Mouse (Mus musculus) MEL-GATA-1-ER (cell line): Measurements from ENCODE around the gene Tmem151a.

Experiments used
- DNase-seq: peaks from one replicate; pipeline ENCODE4 v3.0.0-alpha.2; 2012; ENCODE audit warnings: low read depth; ENCODE audit errors: extremely low read depth

Tmem151a gene

DNA sequence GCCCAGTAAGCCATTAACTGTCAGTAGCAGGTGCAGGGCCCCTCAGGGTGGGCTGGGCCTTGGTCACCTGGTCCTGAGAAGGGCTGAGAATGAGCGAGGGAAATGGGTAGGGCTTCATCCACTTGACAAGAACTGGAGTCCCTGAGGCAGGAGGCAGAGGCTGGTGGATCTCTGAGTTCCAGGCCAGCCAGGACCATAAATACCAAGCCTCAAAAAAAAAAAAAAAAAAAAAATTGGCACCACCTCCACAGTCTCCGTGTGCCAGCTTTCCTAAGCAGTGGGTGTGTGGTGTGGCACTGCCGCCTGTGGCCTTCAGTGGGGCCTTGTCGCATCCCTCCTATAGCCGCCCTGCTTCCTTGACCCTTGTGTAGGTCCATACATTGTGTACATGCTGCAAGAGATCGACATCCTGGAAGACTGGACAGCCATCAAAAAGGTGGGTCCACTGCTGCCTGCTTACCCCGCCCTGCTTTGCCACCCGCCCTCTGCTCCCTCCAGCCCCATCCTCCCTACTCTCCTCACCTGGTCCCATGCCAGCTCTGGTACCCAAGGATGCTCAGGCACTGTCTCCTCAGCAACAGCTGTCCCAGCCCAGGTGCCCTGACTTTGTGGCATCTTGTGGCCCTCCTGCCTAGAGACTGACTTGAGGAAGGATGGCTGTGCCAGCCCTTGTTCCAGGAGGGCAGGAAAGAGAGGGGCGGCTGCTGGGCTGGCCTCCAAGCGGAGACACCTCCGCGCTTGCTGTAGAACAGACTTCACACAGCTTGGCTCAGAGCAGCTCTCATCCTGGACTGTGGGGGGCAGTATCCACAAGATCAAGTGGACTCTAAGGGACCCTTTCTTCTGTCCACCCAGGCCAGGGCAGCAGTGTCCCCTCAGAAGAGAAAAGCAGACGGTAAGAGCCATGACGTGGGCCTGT, 36.9 kb downstream of the Tmem151a start:
- no peak for DNase-seq

- no peak for DNase-seq
These were observed 39.8 kb downstream of the Tmem151a start for GRCm38 (mm10) chr19:5045531-5045930.

- DNase-seq = peak; percentile 33
These were observed 43.7 kb downstream of the Tmem151a start for GRCm38 (mm10) chr19:5041588-5041987.

DNA sequence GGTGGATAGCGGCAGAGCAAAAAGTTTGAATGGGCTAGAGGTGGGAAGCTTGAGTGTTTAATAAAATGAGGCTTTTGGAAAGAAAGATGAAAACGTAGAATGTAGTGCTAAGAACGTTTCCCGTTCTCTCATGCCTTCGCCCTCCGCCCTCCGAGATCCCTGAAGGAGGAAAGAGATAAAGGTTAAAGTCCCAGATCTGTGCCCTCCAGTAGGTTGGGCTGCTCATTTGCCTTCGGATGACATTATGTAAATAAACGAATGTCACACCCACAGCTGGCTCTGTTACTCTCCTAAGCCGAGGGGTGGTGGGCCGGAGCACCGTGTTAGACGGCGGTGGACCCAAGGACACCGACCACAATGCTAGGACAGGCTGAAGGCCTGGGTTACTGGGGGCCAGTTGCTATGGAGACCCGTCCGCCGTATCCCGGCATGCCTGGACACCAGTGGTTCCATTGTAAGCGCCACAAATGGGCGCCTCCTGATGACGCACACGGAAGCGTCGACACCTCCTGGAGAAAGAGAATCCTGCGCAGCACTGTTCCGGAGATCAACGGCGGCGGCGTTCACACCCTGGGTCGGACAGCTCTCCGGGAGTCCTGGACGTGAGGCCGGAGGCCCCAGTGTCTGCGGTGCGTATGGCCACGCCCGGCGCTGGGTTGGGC, 44.3 kb downstream of the Tmem151a start, which contains the start of gene Brms1:
Gene Brms1 (plus strand): TSS at position 493 of the 662 bp plus-strand sequence.
- peak; percentile 89 for DNase-seq

DNA sequence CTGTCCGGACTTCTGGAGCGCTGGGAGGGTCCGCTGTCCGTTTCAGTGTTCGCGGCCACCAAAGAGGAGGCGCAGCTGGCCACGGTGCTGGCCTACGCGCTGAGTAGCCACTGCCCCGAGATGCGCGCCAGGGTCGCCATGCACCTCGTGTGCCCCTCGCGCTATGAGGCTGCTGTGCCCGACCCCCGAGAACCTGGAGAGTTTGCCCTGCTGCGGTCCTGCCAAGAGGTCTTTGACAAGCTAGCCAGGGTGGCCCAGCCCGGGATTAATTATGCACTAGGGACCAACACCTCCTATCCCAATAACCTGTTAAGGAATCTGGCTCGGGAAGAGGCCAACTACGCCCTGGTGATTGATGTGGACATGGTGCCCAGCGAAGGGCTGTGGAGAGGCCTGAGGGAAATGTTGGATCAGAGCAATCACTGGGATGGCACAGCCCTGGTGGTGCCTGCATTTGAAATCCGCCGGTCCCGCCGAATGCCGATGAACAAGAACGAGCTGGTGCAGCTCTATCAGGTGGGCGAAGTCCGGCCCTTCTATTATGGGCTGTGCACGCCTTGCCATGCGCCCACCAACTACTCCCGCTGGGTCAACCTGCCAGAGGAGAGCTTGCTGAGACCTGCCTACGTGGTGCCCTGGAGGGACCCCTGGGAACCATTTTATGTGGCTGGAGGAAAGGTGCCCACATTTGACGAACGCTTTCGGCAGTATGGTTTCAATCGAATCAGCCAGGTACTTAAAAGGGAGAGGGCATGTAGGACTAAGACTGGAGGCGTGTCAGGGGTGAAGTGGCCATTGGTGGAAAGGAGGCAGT, 45.8 kb downstream of the Tmem151a start:
- DNase-seq = no peak

DNA sequence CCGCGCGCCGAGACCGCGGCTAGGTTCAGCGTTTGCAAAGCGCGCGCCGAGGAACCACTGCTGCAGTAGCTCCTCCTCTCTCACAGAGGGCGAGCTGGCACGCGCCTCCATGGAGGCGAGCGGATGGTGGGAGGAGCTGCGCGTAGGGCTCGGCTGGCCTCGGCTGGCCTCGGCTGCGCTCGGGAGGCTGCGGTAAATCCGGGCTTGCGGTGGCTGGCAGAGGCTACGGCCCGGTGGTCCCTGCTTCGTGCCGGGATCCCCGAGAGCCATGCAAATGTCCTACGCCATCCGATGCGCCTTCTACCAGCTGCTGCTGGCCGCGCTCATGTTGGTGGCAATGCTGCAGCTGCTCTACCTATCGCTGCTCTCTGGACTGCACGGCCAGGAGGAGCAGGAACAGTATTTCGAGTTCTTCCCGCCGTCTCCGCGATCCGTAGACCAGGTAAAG, 46.6 kb downstream of the Tmem151a start, which contains the start of the genes B4gat1 and AC124502.3:
Gene B4gat1 (plus strand): TSS at position 118 of the 448 bp plus-strand sequence.
Gene AC124502.3 (plus strand): TSS at position 183 of the 448 bp plus-strand sequence.
- DNase-seq = peak; percentile 59

GRCm38 (mm10) chr19:5037678-5038571, 47.4 kb downstream of the Tmem151a start:
- peak; percentile 71 for DNase-seq

DNA sequence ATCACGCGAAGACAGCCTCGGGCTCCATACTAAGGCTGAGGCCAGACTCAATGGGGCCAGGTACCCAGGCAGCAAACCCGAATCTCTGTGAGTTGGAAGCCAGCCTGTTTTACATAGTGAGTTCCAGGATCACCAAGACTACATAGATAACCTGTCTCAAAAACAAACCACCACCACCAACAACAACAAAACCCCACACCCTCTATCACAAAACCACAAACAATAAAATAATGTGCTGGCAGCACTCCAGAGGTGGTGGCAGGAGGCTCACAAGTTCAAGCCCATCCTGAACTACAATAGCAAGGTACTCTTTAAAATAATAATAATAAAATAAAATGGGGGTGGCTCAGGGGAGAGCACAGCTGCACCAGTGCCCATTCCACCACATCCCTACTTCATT, 48.8 kb downstream of the Tmem151a start:
- DNase-seq = no peak

- no peak for DNase-seq
These were observed 52.6 kb downstream of the Tmem151a start for GRCm38 (mm10) chr19:5032686-5033085.

GRCm38 (mm10) chr19:5026111-5026510, 59.2 kb downstream of the Tmem151a start:
- DNase-seq = no peak

DNA sequence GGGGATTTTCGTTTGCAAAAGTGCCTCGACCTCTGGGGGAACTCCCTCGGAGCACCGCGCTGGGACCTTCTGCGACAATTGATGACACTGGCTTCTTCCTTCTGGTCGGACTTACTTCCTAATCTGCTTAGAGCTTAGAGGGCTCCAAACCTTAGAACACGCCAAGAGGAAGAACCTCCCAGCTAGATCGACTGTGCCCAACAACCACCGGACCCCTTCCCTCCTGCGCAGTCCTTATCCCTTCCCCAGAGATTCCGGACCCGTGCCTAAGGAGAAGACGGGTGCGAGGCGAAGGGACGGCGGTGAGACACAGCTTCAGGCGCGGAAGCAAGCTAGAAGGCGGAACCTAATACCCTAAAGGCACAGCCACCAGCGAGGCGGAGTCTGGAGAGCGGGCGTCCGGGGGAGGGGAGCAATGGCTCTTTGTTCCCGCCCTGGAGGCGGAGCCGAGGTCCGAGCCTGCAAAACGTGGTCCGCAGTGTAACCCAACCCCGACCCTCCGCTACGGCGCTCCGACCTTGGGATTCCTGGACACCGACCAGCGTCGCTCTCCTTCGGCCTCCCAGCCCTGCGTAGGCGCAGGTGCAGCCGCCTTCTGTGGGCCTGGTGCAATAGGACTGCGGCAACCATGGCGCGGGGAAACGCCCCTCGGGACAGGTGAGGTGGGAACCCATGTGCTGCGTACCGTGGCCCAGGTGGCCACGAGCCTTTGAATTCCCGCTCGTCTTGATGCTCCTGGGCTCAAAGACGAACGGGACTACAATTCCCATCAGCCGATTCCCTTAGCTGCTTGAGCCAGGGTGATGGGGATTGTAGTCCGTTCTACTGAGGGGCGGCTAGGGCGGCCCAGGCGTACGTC, 61.5 kb downstream of the Tmem151a start, which contains the start of gene Slc29a2:
Gene Slc29a2 (plus strand): TSS at position 240 of the 859 bp plus-strand sequence.
- peak; percentile 76 for DNase-seq

DNA sequence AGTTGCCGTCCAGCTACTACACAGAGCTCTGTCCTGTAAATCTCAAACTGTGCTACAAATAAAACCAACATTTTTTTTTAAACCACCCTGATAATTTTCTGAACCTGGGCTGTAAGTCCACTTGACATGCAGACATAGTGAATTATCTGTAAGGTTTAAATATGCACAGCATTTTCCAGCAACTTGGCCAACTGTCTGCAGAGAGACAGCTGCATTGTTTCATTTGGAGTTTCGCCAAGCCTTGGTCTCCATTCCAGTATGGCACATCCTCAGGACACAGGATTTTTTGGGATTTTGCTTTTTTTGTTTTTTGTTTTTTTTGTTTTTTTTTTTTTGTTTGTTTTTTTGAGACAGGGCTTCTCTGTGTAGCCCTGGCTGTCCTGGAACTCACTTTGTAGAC, 63.9 kb downstream of the Tmem151a start:
- no peak for DNase-seq
